Mouse (Mus musculus) cortical plate, adult 2 months (tissue): ENCODE results near the gene Pdzrn4.

Experiments used
- CTCF ChIP-seq: fragments of 200-500 bp; IDR thresholded peaks from 2 replicates; pipeline ENCODE4 v1.5.1; 2011; ENCODE audit warnings: mild to moderate bottlenecking, control low read depth, low read length; ENCODE audit not compliant: insufficient read depth; ENCODE audit errors: extremely low read depth
- POLR2A ChIP-seq: fragments of 200-500 bp; IDR thresholded peaks from 2 replicates; pipeline ENCODE4 v1.6.1; 2011; ENCODE audit warnings: mild to moderate bottlenecking, low read length, control low read depth; ENCODE audit not compliant: insufficient read depth; ENCODE audit errors: extremely low read depth

GRCm38 (mm10) chr15:92571244-92571539 is 174.5 kb downstream of the Pdzrn4 start:
- TF ChIP-seq CTCF (no peak), POLR2A (no peak)
